Mouse (Mus musculus): ENCODE data around the gene Gstm7. TPM values are rescaled to one million over a fixed set of nuclear protein-coding genes. Genes with fewer than 3 reads are reported as not detected.

Gstm7 gene
- total RNA-seq (2023): 1 to 10 TPM; 3.5 to 4.6 TPM

GRCm38 (mm10) chr3:107931670-107932069 is at the start of gene Gstm7:
Gstm7 (minus strand) TSS chr3:107931817.

DNA sequence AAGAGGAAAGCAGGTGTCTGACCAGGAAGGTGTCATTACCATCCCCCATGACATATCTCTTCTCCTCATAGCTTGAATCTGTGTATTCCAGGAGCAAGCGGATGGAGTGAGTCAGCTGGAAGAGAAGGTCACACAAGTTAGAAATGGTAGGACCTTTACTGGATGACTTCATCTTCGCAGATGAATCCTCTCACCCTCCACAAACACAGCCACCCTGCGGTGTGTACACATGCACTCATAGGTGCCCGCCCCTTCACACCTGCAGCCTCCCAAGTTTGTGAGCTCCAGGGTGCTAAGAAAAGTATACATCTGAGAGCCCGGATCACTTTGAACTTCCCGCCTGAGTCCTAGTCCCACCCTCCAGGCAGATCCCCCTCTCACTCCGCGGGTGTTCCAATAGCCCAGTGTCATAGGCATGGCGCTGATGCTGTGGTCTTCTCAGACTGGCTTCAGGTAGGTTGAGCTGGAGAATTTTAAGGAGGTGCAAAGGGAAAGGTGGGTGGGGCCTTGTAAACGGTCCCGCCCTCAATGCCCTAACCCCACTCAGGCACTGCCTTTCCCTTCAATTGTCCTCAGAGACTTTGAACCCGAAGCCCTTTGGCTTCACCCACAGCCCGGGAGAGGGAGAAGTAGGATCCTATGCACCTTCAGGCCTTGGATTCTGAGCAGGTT is 37.2 kb upstream of the Gstm7 start, which contains the start of gene Gstm3:
Gene Gstm3, minus strand, starts transcription at position 560 of the 672 bp plus-strand sequence.

GRCm38 (mm10) chr3:107943239-107943990 is 11.8 kb upstream of the Gstm7 start, which contains the start of gene Gstm6:
Gstm6 (minus strand) TSS chr3:107943749.

GRCm38 (mm10) chr3:107895720-107896569 is 35.7 kb downstream of the Gstm7 start, which contains the start of gene Gstm5:
Gstm5 (plus strand) TSS chr3:107895821.

DNA sequence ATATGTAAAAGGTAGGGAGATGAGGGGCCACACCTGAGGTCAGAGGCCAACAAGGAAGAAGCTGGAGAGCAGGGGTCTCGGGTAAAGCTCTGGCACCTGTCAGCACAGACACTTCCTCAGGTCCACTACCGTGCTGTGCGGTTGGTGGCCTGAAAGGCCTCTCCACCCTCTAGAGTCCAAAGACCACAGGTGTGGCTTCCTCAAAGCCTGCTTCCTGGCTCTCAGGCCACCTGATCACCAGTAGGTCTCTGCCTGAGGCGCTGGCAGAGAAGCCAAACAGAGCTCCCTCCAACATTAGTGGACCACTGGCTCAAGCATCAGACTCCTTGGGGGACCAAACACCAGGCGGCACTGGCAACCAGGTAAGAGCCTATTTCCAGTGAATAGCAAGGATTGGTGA is 54.6 kb downstream of the Gstm7 start, which contains the start of gene Eps8l3:
Gene Eps8l3, plus strand, starts transcription at position 225 of the 400 bp plus-strand sequence.

Other genes with a start within 250 kb of the Gstm7 start
- 10 to 100 TPM; 81.9 to 85.4 TPM for gene Ahcyl1, start 235.3 kb downstream of the Gstm7 start, total RNA-seq (2023)
- gene Csf1, start 171.3 kb downstream of the Gstm7 start, total RNA-seq (2023): 10 to 100 TPM in 1 of 2 experiments, 1 to 10 TPM in 1; 5.9 to 10.6 TPM
- not detected for gene Eps8l3, start 54.6 kb downstream of the Gstm7 start, total RNA-seq (2023)
- not detected for gene Gstm5, start 36.0 kb downstream of the Gstm7 start, total RNA-seq (2023)
- not detected for gene Gstm6, start 11.9 kb upstream of the Gstm7 start, total RNA-seq (2023)
- not detected for gene Gstm3, start 37.5 kb upstream of the Gstm7 start, total RNA-seq (2023)
- not detected for gene Gstm2, start 54.6 kb upstream of the Gstm7 start, total RNA-seq (2023)
- gene Gstm1, start 86.2 kb upstream of the Gstm7 start, total RNA-seq (2023): 10 to 100 TPM; 15.3 to 18.1 TPM
- 1 to 10 TPM; 6.0 to 6.5 TPM for gene Gstm4, start 113.1 kb upstream of the Gstm7 start, total RNA-seq (2023)
- 10 to 100 TPM; 26.9 to 27.9 TPM for gene Ampd2, start 154.8 kb upstream of the Gstm7 start, total RNA-seq (2023)
- gene Gnat2, start 161.0 kb upstream of the Gstm7 start, total RNA-seq (2023): under 1 TPM in 1 of 2 experiments, not detected in 1; 0.36 TPM
- 10 to 100 TPM; 66.3 to 72.4 TPM for gene Gnai3, start 214.3 kb upstream of the Gstm7 start, total RNA-seq (2023)
- not detected for gene Gpr61, start 223.1 kb upstream of the Gstm7 start, total RNA-seq (2023)

Data from B cell, adult 67 days (primary cell).